Mouse (Mus musculus) forebrain, embryonic 16.5 days (tissue): Measurements from ENCODE around the gene Med13l. TPM values are rescaled to one million over a fixed set of nuclear protein-coding genes. Genes with fewer than 3 reads are reported as not detected.

Experiments
- ATAC-seq: fragments of 200-750 bp; cut with Nextera tagmentation; 2 replicates; pipeline ENCODE4 v1.8.0; 2017; ENCODE audit warnings: mild to moderate bottlenecking, moderate library complexity
- H3K27ac ChIP-seq: fragments of 300-500 bp; sonication (generic); 2 replicates; pipeline ENCODE4 v1.5.1; 2014; ENCODE audit warnings: low read length, control low read depth
- H3K27me3 ChIP-seq: fragments of 300-500 bp; sonication (generic); replicated peaks from 2 replicates; pipeline ENCODE4 v1.6.1; 2014; ENCODE audit warnings: low read length; ENCODE audit not compliant: control insufficient read depth, insufficient read depth
- H3K36me3 ChIP-seq: fragments of 300-500 bp; sonication (generic); 2 replicates; pipeline ENCODE4 v1.6.1; 2014; ENCODE audit not compliant: control insufficient read depth, insufficient read depth
- H3K4me1 ChIP-seq: fragments of 300-500 bp; sonication (generic); replicated peaks from 2 replicates; pipeline ENCODE4 v1.6.1; 2014; ENCODE audit warnings: low read length; ENCODE audit not compliant: control insufficient read depth, insufficient read depth
- H3K4me2 ChIP-seq: fragments of 300-500 bp; sonication (generic); 2 replicates; pipeline ENCODE4 v1.6.1; 2014; ENCODE audit warnings: mild to moderate bottlenecking, low read length, control low read depth
- H3K4me3 ChIP-seq: fragments of 300-500 bp; sonication (generic); replicated peaks from 2 replicates; pipeline ENCODE4 v1.5.1; 2014; ENCODE audit warnings: mild to moderate bottlenecking, low read length, control low read depth
- H3K9ac ChIP-seq: fragments of 300-500 bp; sonication (generic); replicated peaks from 2 replicates; pipeline ENCODE4 v1.6.1; 2014; ENCODE audit warnings: low read depth, low read length, control low read depth
- H3K9me3 ChIP-seq: fragments of 300-500 bp; sonication (generic); 2 replicates; pipeline ENCODE4 v1.6.1; 2016; ENCODE audit warnings: low read length; ENCODE audit not compliant: control insufficient read depth
- WGBS: fragments of 180-500 bp; shearing (Covaris S2); extraction: QIAGEN DNeasy Blood & Tissue Kit; methylation state at CpG from one replicate; pipeline ENCODE4 v1.1.7; 2014; 5-methylcytosine and 5-hydroxymethylcytosine counted together
- polyA plus RNA-seq: library from polyadenylated mRNA; unstranded; fragments of >200 nt; fragmentation: Nextera tagmentation; extraction: Ambion mirVana; gene quantifications from 2 replicates; pipeline ENCODE4 v1.2.1, GENCODE M21; 2015

Gene Med13l
- polyA plus RNA-seq, 1 experiment from 2014 or later = 24.9 TPM

DNA sequence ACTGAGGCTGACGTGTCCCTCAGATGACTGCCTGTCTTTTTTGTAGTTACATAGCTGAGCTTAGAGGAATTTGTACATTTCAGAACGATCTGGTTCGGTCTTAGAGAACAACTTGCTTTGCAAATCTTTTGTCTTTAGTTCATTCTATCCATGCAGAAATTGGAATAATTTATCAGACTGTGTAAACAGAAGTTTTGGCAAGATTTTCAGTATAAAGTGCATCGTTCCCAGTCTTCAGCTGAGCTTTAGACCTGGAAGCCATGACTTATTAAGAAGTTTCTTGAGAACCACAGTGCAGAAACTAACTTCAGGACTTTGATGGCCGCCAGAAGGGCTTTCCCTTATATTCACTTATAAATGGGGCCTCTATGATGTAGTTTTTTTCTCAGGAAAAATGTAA lies 67.2 kb downstream of the Med13l start:
- Histone ChIP-seq H3K4me2 (no peak overlapping the region), H3K36me3 (no peaks in the 10 kb centered on the region), H3K9ac (no peak overlapping the region), H3K9me3 (no peaks in the 10 kb centered on the region), H3K4me3 (no peak overlapping the region), H3K27ac (no peak overlapping the region), H3K4me1 (peaks cover 3% of the 10 kb centered on the region; the same call in 1 of the 2 replicates), H3K27me3 (no peaks in the 10 kb centered on the region)
- 83% methylated on average over 5 of the region's 5 CpGs for WGBS
- ATAC-seq = no peak

DNA sequence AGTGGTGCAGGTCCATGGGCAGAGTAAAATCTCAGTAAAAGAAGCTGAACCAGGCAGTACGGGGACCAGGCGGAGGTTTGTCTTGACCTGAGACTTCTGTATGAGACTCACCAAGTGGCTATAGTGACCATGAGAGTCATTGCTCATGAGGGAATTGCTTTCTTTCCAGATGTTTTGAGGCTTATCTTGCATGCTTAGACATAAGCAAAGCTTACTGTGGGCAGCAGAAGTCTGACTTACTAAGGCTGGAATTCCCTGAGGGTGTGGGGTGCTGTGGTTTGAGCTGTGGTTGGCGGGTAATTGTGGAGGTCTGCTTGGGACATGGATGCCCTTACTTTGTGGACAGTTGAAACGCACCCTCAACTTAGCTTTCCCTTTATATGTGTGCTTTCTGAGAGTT lies 67.7 kb downstream of the Med13l start:
- WGBS = 96% methylated on average over 4 of the region's 4 CpGs
- no peak for ATAC-seq
- Histone ChIP-seq H3K4me3 (no peak overlapping the region), H3K9ac (no peak overlapping the region), H3K4me2 (no peak overlapping the region), H3K36me3 (no peaks in the 10 kb centered on the region), H3K4me1 (peaks cover 3% of the 10 kb centered on the region; the same call in 1 of the 2 replicates), H3K27ac (no peak overlapping the region), H3K27me3 (no peaks in the 10 kb centered on the region), H3K9me3 (no peaks in the 10 kb centered on the region)

DNA sequence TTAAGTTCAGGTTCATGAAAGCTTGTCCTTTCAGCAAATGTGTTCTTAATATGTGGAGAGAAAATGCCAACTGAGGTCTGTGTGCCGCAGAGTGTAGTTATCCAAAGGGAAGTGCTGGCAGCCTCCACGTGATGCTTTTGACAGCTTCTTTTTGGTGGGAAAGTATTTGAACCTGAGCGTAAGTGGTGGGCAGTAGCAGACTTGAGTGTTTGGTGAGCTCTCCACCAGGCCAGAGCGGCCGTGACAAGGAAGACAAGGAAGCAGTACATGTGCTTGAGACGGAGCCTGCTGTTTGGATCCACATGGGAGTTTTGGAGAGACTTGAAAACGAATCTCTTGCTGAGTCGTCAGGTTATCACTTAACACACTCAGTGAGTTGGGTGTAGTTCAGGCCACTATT lies 71.9 kb downstream of the Med13l start:
- no peak for ATAC-seq
- no peak overlapping the region for H3K27ac ChIP-seq
- no peaks in the 10 kb centered on the region for H3K9me3 ChIP-seq
- 81% methylated on average over 8 of the region's 8 CpGs for WGBS
- no peaks in the 10 kb centered on the region for H3K27me3 ChIP-seq
- H3K36me3 ChIP-seq = no peaks in the 10 kb centered on the region
- H3K4me1 ChIP-seq = peaks cover 14% of the 10 kb centered on the region
- H3K4me3 ChIP-seq = no peak overlapping the region
- H3K4me2 ChIP-seq = no peak overlapping the region
- H3K9ac ChIP-seq = no peak overlapping the region

- WGBS = 80% methylated on average over 8 of the region's 8 CpGs
- H3K27me3 ChIP-seq = no peaks in the 10 kb centered on the region
- no peaks in the 10 kb centered on the region for H3K9me3 ChIP-seq
- ATAC-seq = no peak
- no peak overlapping the region for H3K4me2 ChIP-seq
- no peaks in the 10 kb centered on the region for H3K36me3 ChIP-seq
- H3K4me3 ChIP-seq = no peak overlapping the region
- H3K9ac ChIP-seq = no peak overlapping the region
- no peak overlapping the region for H3K27ac ChIP-seq
- peaks cover 14% of the 10 kb centered on the region for H3K4me1 ChIP-seq
These were observed 72.6 kb downstream of the Med13l start for GRCm38 (mm10) chr5:118633106-118633505.

DNA sequence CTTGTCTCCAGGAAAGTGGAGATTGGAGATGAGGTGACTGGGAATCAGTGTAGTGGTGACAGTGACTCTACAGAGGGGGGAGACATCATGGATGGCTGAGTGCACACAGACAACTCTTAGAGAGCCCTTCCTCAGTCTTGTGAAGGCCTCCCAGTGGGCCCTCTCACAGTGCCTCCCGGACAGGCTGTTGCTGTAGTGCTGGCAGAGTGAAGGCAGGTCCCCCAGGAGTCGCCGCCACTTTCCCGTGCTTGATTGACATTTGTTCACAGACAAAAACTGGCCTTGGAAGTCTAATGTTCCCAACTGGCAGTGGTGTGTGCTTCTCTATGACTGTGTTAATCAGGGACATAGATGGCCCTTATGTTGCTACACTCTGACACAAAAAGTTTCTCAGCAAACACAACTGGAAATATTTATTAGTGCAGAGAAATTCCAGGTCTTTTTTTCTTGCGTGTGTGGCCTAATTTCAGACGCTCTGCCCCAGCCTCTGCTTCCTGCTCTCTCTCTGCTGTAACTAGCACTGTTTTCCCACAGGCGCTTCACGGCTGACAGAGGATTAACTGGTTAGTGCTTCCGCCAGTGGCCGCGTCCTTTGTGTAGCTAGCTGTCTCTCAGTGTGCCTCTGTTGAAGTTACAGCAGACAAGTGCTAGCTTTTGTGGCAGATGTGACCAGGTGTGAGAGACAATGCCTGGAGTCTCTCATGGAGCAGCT lies 75.2 kb downstream of the Med13l start:
- H3K27ac ChIP-seq = peak overlapping the region; percentile 39; the same call in 1 of the 2 replicates
- ATAC-seq = no peak
- H3K4me3 ChIP-seq = no peak overlapping the region
- H3K4me2 ChIP-seq = no peak overlapping the region
- peaks cover 18% of the 10 kb centered on the region for H3K4me1 ChIP-seq
- WGBS = 7% methylated on average over 11 of the region's 11 CpGs
- H3K27me3 ChIP-seq = no peaks in the 10 kb centered on the region
- H3K36me3 ChIP-seq = no peaks in the 10 kb centered on the region
- H3K9ac ChIP-seq = no peak overlapping the region
- H3K9me3 ChIP-seq = no peaks in the 10 kb centered on the region

- peaks cover 18% of the 10 kb centered on the region for H3K4me1 ChIP-seq
- H3K27ac ChIP-seq = no peak overlapping the region
These were observed 76.2 kb downstream of the Med13l start for GRCm38 (mm10) chr5:118636399-118637369.

DNA sequence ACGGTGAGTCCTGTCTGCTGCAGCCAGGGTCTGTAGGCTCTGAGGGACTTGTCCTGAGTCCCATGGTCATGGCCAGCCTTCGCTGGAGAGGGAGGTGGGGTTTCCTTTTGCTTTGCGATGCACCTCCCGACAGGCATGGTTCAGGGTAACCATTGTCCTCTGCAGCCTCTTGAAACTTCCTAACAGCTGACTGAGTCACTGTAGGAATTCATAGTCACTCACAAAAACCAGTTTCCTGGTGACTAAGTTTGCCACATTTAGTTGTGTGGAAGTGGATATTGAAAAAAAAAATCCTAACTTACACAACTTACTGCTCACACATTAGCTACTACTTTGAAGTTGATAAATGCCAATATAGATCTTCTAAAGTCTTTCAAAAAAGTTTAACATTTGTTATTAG lies 77.5 kb downstream of the Med13l start:
- no peak for ATAC-seq
- 62% methylated on average over 4 of the region's 4 CpGs for WGBS
- H3K4me3 ChIP-seq = no peak overlapping the region
- no peak overlapping the region for H3K9ac ChIP-seq
- H3K4me2 ChIP-seq = no peak overlapping the region
- peaks cover 18% of the 10 kb centered on the region for H3K4me1 ChIP-seq
- no peak overlapping the region for H3K27ac ChIP-seq
- no peaks in the 10 kb centered on the region for H3K36me3 ChIP-seq
- no peaks in the 10 kb centered on the region for H3K27me3 ChIP-seq
- H3K9me3 ChIP-seq = no peaks in the 10 kb centered on the region

More at GRCm38 (mm10) chr5:118636399-118637369, 76.2 kb downstream of the Med13l start:
- no peaks in the 10 kb centered on the region for H3K36me3 ChIP-seq
- no peak overlapping the region for H3K4me2 ChIP-seq
- WGBS = 86% methylated on average over 16 of the region's 16 CpGs
- H3K9me3 ChIP-seq = no peaks in the 10 kb centered on the region
- H3K9ac ChIP-seq = no peak overlapping the region
- ATAC-seq = no peak
- H3K27me3 ChIP-seq = no peaks in the 10 kb centered on the region
- no peak overlapping the region for H3K4me3 ChIP-seq

- H3K4me1 ChIP-seq = peaks cover 21% of the 10 kb centered on the region
- no peak overlapping the region for H3K27ac ChIP-seq
- H3K27me3 ChIP-seq = no peaks in the 10 kb centered on the region
- no peak overlapping the region for H3K4me2 ChIP-seq
- 79% methylated on average over 9 of the region's 9 CpGs for WGBS
- H3K36me3 ChIP-seq = no peaks in the 10 kb centered on the region
- no peak for ATAC-seq
- H3K4me3 ChIP-seq = no peak overlapping the region
- H3K9ac ChIP-seq = no peak overlapping the region
- no peaks in the 10 kb centered on the region for H3K9me3 ChIP-seq
These were observed 78.1 kb downstream of the Med13l start for GRCm38 (mm10) chr5:118638534-118639109.

- Histone ChIP-seq H3K4me1 (peaks cover 21% of the 10 kb centered on the region), H3K27me3 (no peaks in the 10 kb centered on the region), H3K36me3 (no peaks in the 10 kb centered on the region), H3K4me3 (no peak overlapping the region), H3K4me2 (no peak overlapping the region), H3K9me3 (no peaks in the 10 kb centered on the region), H3K27ac (no peak overlapping the region), H3K9ac (no peak overlapping the region)
- ATAC-seq = no peak
- WGBS = 44% methylated on average over 5 of the region's 5 CpGs
These were observed 78.7 kb downstream of the Med13l start for GRCm38 (mm10) chr5:118639117-118639707.
